Mouse (Mus musculus) ovary, postnatal 14 days (tissue): ENCODE data around the gene Prpf39.
A peak's percentile ranks its signal among the peaks of the same experiment; 100 is the strongest.

Experiments
- DNase-seq: peaks from one replicate; pipeline ENCODE4 v3.0.0; 2022; ENCODE audit warnings: low spot score

Prpf39 gene

DNA sequence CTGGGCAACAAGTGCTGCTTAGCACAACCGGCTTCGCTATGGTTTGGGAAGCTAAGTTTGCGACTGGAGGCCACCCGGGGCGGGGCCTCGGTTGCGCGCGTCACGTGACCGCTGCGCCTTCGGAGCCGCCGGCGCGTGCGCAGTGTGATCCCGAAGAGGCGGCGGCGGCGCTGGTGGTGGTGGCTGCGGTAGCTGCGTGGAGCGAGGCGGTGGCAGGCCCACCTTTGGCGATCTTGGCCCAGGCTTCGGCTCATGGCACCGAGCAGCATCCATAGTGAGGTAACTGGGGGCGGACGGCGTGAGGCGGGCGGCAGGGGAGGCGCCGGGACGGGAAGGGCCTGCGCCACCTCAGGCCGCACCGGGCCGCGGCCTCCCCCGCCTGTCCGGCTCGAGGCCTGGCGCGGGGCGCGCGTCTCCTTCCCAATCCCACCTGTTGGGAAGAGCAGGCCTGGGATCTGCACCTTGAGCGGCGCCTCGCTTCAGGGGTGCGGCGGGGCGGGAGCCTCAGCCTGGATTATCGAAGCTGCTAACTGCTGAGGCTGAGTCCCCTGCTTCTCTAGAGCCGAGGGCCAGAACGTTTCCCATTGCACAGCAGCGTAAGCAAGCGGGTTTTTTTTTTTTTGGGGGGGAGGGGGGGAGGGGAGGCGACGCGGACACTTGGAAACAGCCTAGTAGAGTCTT is at the start of gene Prpf39:
Gene Prpf39 (plus strand): TSS at position 144 of the 681 bp plus-strand sequence.
- DNase-seq: peak; percentile 85

GRCm38 (mm10) chr12:65007725-65008124 is 28.4 kb upstream of the Prpf39 start:
- no peak for DNase-seq

DNA sequence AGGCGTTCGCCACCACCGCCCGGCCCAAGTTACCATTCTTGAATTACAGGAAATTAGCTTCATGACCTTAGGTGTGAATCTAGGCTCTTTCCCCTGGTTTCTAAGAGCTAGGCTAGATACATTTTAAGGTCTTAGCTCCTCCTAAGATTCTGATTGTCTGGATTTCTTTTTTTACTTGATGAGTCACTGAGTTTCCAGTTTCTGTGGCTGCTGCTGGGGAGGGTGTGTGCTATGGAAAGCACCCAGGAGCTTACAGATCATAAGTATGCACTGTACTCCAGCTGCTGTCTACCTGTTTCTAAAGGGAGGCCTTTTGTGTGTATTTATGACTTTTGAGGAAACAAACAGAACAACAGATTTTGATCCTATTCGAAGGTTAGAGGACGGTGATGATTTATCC is 13.3 kb upstream of the Prpf39 start:
- DNase-seq: no peak

DNA sequence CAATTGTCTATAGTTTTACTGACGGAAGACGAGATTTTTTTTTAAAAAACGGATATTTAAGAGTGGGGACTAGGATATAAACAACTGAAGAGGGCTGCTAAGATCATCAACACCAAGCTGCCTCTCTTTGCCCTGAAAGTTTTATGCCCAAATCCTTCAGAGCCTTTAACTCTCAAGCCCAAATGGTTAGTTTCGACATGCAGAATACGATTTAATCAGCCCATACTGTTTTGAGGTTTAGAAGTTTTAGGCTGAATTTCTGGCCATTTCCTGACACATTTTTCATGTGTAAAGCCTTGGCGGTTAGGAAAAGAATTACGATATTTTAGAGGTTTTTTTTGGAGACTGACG is 319 bp upstream of the Prpf39 start:
- no peak for DNase-seq

DNA sequence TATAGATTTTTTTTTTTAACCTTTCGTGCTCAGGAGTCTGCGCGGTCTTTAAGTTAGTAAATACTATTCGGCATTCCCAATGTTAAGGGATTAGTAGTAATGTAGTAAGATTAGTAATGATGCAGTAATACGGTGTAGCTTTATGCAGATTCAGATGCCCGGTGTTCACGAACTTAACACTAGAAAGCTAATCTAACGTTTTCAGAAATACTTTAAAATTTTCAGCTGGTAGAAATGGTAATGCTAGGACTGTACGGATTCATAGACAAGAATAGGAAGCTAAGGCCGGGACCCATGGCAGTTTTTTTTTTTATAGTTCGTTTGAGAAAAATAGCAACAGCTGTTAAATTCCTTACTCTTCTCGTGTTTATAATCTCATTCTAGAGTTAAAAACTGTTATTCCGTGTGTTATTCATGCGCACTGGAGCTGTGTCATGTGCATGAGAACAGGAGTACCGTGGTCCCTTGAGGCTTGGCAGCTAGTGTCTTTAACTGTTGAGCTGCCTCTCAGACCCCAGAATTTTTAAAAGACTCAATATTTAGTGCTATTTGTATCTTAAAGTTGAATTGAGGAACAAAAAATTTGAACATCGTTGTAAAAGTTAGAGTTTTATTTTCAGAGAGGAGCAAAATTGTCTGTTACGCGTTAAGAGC is 886 bp downstream of the Prpf39 start:
- DNase-seq: no peak

- no peak for DNase-seq
These were observed 1.4 kb downstream of the Prpf39 start for GRCm38 (mm10) chr12:65037546-65037937.

DNA sequence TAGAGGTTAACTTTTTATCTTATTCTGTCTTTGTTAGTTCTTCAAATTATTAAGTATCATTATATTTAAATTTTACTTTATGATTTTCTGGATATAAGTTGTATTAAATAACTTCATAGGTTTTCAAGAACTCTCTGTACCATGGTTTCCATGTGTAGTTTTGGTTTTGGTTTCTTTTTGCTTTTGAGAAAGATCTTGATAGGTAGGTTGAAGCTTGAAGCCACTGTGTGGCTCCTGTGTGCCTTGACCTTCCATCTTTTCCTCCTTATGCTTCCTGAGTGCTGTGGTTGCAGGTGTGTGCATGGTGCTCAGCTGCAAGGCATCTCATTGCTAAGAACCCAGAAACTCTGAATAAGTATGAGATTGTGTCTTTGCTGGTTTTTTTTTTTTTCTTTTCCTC is 12.7 kb downstream of the Prpf39 start:
- no peak for DNase-seq

GRCm38 (mm10) chr12:65058203-65058602 is 22.1 kb downstream of the Prpf39 start:
- DNase-seq: no peak

- no peak for DNase-seq
These were observed 24.9 kb downstream of the Prpf39 start for GRCm38 (mm10) chr12:65061082-65061481.

DNA sequence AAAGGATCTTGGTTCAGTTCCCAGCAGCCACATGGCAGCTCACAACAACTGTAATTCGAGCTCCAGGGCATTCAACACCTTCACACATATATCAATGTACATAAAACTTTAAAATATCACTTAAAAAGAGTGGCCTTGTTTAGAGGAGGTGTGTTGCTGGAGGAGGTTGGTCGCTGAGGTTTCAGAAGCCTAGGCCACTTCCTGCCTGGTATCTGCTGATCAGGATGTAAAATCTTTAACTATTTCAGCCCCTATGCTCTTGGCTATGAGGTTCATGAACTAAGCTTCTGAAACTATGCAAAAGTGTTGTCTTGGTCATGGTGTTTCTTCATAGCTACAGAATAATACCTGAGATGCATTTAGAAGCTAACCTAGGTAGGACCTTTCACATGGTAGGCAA is 29.1 kb downstream of the Prpf39 start:
- DNase-seq: no peak

DNA sequence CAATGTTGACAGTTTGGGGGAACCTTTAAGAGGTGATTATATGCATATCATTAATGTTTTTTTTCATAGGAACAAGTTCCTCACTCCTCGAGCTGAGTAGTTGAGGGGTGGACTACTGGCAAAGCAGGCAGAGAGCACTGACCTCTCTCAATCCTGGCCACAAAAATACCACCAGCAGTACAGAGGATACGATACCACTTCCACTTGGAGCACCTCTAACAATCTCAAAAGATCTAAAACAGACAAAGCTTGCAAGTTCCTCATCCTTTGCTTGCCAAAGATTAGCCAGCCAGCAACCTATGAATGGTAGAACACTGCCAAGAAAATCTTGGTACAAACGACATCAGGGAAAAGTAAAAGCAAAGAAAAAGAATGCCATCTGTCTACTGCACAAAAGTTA is 30.1 kb downstream of the Prpf39 start:
- no peak for DNase-seq

GRCm38 (mm10) chr12:65068409-65068808 is 32.3 kb downstream of the Prpf39 start:
- no peak for DNase-seq

GRCm38 (mm10) chr12:65072911-65073610 is 36.9 kb downstream of the Prpf39 start:
- DNase-seq: no peak

GRCm38 (mm10) chr12:65073611-65074178 is 37.6 kb downstream of the Prpf39 start, which contains the start of gene Fkbp3:
TSS of gene Fkbp3 (minus strand) at chr12:65074007.
- peak; percentile 97 for DNase-seq

DNA sequence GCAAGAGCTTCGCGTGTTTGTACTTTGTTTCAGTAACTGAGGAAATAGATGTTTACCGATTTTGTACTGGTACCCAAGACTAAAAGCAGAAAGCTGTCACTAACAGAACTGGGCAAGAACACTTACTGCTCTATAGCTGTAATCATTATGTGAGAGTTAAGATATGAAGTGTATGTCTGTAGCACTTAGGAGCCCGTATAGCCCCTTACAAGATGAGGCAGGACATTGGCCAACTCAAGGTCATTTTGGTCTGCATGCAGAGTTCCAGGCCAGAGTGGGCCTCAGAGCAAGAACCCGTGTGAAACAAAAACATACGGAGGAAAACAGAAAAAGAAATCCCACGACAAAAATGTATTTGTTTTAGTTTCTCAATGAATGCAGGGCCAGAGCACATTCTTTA is 38.5 kb downstream of the Prpf39 start:
- no peak for DNase-seq

DNA sequence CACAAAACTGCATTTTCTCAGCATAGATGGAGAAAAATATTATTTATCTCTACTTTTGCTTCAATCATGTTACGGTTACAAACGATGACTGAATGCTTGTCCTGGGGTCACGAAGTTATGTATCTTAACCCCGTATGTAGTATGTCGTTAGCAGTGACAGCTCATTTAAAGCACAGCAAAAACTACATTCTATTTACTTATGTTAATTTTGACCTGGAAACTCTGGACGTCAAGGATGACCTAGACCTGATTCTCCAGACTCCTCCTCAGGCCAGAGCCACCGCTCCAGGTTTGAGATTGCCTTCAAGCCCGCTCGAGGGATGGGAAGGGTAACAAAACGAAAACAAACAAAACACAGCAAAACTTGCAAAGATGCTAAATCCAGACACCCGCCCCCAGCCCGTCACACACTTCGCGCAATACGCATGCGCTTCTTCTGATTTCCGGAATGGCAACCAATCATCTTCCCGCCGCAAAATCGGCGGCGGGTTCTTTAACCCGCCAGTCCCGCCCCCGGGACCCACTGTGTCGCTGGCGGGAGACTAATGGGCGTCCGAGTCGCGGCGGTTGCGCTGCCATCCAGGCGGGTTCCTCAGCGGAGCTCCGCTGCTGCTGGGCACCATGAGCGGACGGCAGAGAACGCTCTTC is 39.1 kb downstream of the Prpf39 start, which contains the start of gene Fancm:
Gene Fancm (plus strand): TSS at position 519 of the 648 bp plus-strand sequence.
- DNase-seq: peak; percentile 79

DNA sequence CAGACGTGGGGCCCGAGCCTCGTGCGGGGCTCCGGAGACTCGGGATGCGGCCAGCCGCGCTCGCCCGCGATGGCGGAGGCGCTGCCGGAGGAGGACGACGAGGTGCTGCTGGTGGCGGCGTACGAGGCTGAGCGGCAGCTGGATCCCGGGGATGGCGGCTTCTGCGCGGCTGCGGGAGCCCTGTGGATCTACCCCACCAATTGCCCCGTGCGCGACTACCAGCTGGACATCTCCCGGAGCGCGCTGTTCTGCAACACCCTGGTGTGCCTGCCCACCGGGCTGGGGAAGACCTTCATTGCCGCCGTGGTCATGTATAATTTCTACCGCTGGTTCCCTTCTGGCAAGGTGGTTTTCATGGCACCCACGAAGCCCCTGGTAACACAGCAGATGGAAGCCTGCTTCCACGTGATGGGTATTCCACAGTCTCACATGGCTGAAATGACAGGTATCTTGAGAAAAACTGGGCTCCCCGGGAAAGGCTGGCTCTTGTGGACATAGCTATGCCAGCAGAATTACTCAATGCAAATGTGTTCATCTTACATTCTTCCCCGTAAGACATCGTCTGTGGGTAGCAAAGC is 39.7 kb downstream of the Prpf39 start:
- DNase-seq: no peak

- DNase-seq: no peak
These were observed 40.8 kb downstream of the Prpf39 start for GRCm38 (mm10) chr12:65076906-65077305.

- DNase-seq: no peak
These were observed 72.6 kb downstream of the Prpf39 start for GRCm38 (mm10) chr12:65108746-65109145.

DNA sequence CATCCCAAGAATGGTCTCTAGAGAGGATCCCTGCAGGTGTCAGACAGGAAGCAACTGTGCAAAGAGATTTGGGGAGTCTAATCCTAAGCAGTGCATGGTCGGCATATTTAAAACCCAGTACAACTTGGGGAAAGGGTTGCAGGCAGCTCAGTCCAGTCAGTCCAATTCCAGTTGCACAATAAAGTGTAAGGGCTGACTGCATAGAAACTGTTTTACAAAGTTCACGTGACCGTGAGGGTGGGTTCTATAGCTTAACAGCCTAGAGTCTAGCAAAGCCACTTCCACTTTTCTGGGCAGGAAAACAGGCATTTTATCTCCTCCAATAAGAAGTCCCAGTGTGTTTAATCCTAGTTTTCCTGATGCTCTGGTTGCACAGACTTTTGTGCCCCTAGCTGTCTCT is 75.4 kb downstream of the Prpf39 start:
- no peak for DNase-seq

- DNase-seq: no peak
These were observed 76.7 kb downstream of the Prpf39 start for GRCm38 (mm10) chr12:65112811-65113210.
